Mouse (Mus musculus) adrenal gland, postnatal 36 days (tissue): ENCODE measurements around the gene Shbg. TPM values are rescaled to one million over a fixed set of nuclear protein-coding genes. Genes with fewer than 3 reads are reported as not detected.
"Not testable (repeated sequence)": the region's sequence is repeated elsewhere in the genome, so short reads cannot be mapped to it uniquely, and the experiment has no call there.

Source experiments
- DNase-seq, 2 experiments: peaks; one replicate each; pipeline ENCODE4 v3.0.0; 2021; ENCODE audit warnings: mixed read lengths in 1 of 2
- total RNA-seq, 2 experiments: library from RNA; stranded (reverse); gene quantifications; 2 replicates each; pipeline ENCODE4 v1.2.3; 2021

Shbg gene
- total RNA-seq, 2 experiments from 2014 or later: not detected

DNA sequence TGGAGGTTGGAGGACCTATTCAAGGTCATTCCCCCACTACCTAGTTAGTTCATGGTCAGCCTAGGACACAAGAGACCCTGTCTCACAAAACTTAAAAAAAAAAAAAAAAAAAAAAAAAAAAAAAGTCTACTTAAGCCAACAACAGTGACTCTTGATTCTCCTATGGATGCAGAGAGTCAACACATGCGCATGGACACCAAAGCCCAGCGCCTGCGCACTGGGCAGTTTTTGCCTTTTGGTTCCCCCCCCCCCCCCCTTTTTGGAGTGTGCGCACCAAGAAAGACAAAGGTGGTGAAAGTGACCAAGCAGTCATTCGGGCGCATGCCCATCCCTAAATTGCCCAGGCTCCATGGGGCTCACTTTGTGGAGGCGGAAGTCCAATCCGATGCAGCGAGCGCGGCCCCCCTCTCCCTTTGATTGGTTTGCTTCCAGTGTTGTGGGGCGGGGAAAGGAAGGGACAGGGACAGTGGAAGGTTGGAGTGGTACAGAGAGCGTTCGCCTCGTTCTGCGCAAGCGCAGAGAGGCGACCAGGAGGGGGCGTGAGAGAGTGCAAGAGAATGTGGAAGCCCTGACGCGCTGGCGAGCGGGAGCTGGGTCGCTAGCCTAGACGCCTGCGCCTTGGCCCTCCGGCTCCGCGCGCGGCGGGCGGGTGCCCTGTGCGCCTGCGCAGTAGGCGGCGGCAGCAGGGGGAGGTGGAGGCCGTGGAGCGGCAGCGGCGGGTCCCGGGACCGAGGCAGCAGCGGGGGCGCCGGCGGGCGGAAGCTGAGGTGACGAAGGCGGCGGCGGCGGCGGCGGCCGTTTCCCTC lies 14.8 kb upstream of the Shbg start, which contains the start of gene Fxr2:
Gene Fxr2, plus strand, starts transcription at position 707 of the 806 bp plus-strand sequence.
- peak; percentile 100 for DNase-seq

- DNase-seq: no peak
These were observed 12.1 kb upstream of the Shbg start for GRCm38 (mm10) chr11:69629802-69630201.

DNA sequence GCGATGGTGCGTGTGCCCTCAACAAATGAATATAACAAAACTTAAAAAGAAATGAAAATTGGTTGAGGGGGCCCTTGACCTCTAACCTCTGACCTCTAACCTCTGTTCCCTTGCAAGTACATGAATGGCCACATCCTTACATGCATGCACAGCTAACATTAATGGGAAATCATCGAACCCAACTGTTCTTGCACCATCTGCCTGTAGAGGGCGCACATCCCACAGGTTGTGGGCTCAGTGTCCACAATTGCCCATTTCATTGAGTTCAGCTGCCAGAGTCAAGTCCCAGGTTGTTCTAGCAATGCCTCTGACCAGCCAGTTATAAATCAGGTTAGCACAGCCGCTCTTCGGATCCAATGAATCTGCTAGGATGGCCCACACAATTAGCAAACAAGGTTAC lies 10.6 kb upstream of the Shbg start:
- DNase-seq: peak; percentile 78 to 85

DNA sequence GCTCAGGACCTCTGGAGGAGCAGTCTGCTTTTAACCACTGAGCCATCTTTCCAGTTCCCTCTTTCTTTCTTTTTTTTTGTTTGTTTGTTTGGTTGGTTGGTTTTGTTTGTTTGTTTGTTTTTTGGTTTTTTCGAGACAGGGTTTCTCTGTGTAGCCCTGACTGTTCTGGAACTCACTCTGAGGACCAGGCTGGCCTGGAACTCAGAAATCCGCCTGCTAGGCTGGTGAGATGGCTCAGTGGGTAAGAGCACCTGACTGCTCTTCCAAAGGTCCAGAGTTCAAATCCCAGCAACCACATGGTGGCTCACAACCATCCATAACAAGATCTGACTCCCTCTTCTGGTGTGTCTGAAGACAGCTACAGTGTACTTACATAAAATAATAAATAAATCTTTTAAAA lies 6.6 kb upstream of the Shbg start:
- not testable (repeated sequence) for DNase-seq

- DNase-seq: no peak
These were observed 5.3 kb upstream of the Shbg start for GRCm38 (mm10) chr11:69623006-69623405.

- DNase-seq: no peak
These were observed 4.7 kb upstream of the Shbg start for GRCm38 (mm10) chr11:69622406-69622805.

DNA sequence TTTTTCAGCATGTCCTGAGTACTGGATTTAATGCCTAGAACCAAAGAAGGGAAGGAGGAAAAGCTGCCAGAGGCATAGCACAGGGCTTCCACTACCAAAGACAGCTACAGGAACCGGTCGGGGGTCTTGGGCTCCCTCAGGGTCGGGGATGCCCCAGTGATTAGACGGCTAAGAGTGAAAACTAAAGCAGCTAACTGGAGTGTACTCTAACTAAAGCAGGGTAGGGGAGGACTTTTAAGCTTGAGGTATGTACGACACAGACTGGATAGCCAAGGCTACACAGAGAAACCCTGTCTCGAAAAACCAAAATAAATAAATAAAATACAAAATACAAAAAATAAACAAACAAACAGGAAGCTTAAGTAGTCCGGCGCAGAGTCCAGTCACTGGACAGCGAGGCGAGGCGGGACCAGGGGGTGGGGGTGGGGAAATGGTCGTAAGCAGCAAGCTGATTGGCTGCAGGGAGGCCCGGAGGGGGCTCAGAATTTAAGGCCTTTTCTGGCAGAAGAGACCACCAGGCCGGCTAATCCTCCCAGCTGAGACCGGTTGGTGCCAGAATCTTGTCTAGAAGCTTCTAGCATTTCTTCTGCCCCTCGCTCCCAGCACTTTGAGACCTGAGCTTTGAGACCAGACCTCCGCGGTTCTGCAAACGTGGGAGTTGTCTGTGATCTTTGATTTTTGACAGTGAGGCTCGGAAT lies 4.0 kb upstream of the Shbg start, which contains the start of gene Sat2:
Gene Sat2, plus strand, starts transcription at position 454 of the 698 bp plus-strand sequence.
- DNase-seq: peak; percentile 67 to 77

GRCm38 (mm10) chr11:69620394-69621081 lies 2.8 kb upstream of the Shbg start:
- DNase-seq: no peak

DNA sequence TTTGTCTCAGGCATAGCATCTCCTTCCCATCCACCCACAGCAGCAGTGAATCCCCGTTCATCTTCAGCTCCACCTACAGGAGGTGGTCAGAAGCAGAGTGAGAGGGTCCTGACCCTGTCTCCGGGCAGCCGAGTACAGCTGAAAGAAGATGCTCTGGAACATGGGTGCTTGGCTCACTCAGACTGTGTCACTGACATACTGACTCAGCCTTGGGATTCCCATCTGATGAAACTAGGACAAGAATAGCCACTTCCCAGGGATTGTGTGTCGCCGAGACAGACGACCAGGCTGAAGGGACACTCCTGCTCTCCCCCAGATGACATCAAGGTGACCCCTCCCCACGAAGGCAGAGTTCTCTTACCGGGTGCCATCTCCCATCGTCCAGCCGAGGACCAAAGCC lies 924 bp downstream of the Shbg start:
- no peak for DNase-seq

GRCm38 (mm10) chr11:69614257-69614588 lies 3.5 kb downstream of the Shbg start:
- not testable (repeated sequence) for DNase-seq

GRCm38 (mm10) chr11:69613553-69614256 lies 4.0 kb downstream of the Shbg start:
- peak; percentile 90 to 94 for DNase-seq

- DNase-seq: no peak
These were observed 6.8 kb downstream of the Shbg start for GRCm38 (mm10) chr11:69610899-69611298.

GRCm38 (mm10) chr11:69609416-69609815 lies 8.3 kb downstream of the Shbg start:
- DNase-seq: no peak

DNA sequence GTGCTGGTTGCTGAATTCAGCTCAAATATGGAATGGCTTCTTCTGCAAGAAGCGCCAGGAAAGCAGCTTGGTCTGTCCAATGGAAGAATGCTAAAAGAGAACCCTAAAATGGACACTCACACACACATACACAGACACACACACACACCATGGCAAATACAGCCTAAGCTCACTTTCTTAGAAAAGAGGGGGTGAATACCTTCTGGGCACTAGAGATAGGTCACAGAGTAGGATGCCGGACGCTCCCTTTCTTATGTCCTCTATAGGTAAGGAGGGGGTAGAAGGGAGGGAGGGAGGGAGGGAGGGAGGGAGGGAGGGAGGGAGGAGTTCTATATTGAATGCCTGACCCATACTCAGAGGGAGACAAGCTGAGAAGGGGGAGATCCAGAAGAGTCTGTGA lies 9.2 kb downstream of the Shbg start:
- no peak for DNase-seq

GRCm38 (mm10) chr11:69606832-69607231 lies 10.9 kb downstream of the Shbg start:
- DNase-seq: no peak

DNA sequence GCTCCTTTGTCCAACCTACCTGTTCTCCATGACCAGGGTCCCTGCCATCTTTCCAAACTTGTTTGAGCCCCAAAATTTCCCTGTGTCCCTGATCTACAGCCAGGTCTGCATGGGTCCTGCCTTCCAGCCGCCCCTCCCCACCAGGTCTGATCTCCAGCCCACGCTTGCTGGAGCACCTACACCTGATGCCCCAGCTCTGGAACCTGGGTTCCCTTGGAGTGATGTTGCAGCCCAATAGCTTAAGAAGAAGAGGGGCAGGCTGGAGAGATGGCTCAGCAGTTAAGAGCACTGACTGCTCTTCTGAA lies 11.3 kb downstream of the Shbg start:
- DNase-seq: no peak

GRCm38 (mm10) chr11:69605726-69606490 lies 11.8 kb downstream of the Shbg start, which contains the start of gene Atp1b2:
TSS of gene Atp1b2 (minus strand) at chr11:69605942.
- DNase-seq: peak; percentile 72 to 80

DNA sequence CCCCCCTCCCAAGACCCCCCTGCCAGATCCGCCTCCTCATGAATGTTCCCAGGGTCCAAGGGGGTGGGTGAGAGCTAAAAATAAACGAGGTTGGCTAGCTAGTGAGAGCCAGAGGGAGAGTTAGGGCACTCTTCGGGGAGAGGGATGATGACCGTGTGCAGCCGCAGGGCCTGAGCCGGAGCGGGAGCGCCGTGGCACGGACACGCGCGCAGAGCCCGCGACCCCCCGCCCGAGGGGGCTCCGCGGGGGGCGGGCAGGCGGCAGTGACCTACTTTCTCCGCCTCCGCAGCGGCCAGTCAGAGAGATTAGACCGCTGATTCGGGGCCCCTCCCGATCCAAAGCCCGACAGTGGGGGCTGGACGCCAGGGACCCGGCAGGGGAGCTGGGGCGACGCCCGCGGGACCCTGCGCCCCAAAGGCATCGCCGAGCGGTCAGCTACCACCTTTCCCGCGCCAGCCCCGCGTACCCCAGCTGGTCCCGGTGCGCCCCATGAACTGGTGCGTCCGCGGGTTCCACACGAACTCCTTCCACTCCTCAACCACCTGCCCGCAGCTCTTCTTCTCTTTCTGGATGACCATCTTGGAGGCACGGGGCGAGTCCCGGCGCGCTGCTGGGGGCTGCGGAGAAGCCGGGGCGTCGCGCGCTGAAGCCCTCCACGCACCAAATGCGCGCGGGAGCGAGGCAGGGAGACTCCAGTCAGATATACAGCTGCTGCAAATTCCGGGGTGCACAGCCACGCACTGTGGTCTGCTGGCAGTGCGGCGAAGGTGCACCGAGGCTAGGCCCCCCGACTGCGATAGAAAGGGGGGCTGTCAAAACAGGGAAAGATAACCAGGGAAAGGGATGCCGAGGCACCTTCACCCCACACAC lies 12.7 kb downstream of the Shbg start:
- peak; percentile 26 to 47 for DNase-seq

DNA sequence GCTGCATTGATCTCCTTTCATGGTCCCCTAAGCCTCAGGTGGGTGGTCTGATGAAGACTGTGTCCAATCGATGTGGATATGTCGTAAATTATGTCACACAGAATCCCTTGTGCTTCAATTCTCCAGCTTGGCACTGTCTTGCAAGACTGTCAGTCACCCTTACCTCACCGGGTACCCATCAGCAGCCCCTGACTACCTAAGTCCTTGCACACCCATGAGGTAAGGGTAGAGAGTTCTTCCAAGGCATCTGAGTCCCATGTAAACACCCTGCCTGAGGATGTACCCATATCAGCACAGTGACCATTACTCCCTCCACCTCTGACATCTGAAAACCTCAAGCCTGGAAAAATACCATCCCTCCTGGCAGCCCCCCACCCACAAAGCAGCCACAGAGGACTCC lies 13.4 kb downstream of the Shbg start:
- DNase-seq: no peak

DNA sequence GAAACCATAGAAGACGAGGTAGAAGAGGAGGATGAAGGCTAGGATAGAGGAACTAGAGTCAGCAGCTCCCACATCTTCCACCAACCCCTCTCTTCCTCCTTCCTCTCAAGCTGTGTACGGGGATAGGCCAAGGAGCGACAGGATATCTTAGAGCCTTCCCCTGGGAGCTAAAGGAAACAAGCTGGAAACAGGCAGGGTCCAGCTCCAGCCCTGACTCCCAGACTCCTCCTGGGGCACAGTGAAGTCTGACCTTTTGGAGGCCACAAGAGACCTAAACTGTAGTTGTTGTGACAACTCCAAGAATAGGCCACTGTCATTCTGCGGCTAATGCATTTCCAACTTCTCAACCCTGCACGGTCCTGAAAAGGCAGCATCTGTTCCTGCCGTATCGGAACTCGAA lies 14.2 kb downstream of the Shbg start:
- no peak for DNase-seq

DNA sequence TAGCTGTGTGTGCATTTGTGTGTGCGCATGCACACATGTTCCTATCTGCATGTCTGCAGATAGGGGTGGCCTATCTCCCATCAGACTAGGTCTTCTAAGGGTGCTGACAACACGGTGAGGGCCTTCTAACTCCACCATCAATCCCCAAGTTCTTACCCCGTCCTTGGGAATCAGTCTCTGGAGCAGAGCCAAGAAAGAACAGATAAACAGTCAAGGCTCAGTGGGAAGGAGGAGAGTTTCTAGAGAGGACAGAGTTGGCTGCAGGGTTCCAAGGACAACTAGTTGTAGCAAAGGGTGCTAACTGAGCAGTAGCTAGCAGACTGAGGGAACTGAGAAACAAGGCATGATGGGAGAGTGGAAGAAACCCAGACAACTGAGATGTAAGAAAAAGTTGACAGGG lies 15.9 kb downstream of the Shbg start:
- DNase-seq: peak in 1 of 2 experiments; percentile 32
